Mouse (Mus musculus) C2C12 (cell line): Measurements from ENCODE around the gene Prss40.

Source experiments
- CTCF ChIP-seq: IDR thresholded peaks from one replicate; pipeline ENCODE4 v1.5.1; 2011; ENCODE audit not compliant: control insufficient read depth, insufficient read depth, insufficient read length
- MYOG ChIP-seq: IDR thresholded peaks from one replicate; pipeline ENCODE4 v1.6.1; 2011; ENCODE audit not compliant: control insufficient read depth, insufficient read length; ENCODE audit errors: extremely low read depth
- USF1 ChIP-seq: IDR thresholded peaks from one replicate; pipeline ENCODE4 v1.6.1; 2011; ENCODE audit warnings: low read depth, mild to moderate bottlenecking, control low read depth, moderate library complexity

- TF ChIP-seq CTCF (no peak), USF1 (no peak), MYOG (no peak)
These were observed 44.1 kb downstream of the Prss40 start for GRCm38 (mm10) chr1:34516595-34516994.
